Mouse (Mus musculus): Measurements from ENCODE around the gene Vmn1r30. TPM values are rescaled to one million over a fixed set of nuclear protein-coding genes. Genes with fewer than 3 reads are reported as not detected.

Gene Vmn1r30
- not detected in 2 replicates for polyA plus RNA-seq (2015; fragmentation: Nextera tagmentation; extraction: Ambion mirVana)

GRCm38 (mm10) chr6:58443285-58443684, at the start of gene Vmn1r30:
TSS of gene Vmn1r30 (minus strand) at chr6:58443385.
- H3K27ac ChIP-seq, result no peak within 1 kb of the TSS
- DNase-seq, result no peak
- H3K9ac ChIP-seq, result no peak within 1 kb of the TSS
- H3K27me3 ChIP-seq, result no peaks in the 10 kb centered on the region
- ATAC-seq (ENCODE audit: low read depth), result no peak
- H3K9me3 ChIP-seq (replicated peaks), result no peaks in the 10 kb centered on the region; the same call in 1 of the 2 replicates
- H3K36me3 ChIP-seq, result no peaks in the 10 kb centered on the region
- H3K4me3 ChIP-seq (replicated peaks), result no peak within 1 kb of the TSS
- no peak within 1 kb of the TSS for H3K4me2 ChIP-seq
- no peaks in the 10 kb centered on the region for H3K4me1 ChIP-seq (replicated peaks)

- Histone ChIP-seq H3K27ac (no peak within 1 kb of the TSS), H3K9ac (no peak within 1 kb of the TSS), H3K4me3 (replicated peaks) (no peak within 1 kb of the TSS), H3K9me3 (replicated peaks) (no peaks in the 10 kb centered on the region), H3K4me2 (no peak within 1 kb of the TSS), H3K36me3 (no peaks in the 10 kb centered on the region), H3K27me3 (no peaks in the 10 kb centered on the region), H3K4me1 (replicated peaks) (no peaks in the 10 kb centered on the region)
- ATAC-seq (ENCODE audit: low read depth) (no peak), DNase-seq (no peak)
- 44% methylated on average over 1 of the region's 1 CpGs for WGBS (ENCODE audit: insufficient replicate concordance)
Observed at GRCm38 (mm10) chr6:58475230-58475629, 32.0 kb upstream of the Vmn1r30 start, which contains the start of gene Vmn1r31. TSS of gene Vmn1r31 (minus strand) at chr6:58475330.

Other genes starting within 250 kb of the Vmn1r30 start
- gene Vmn1r27, start 224.6 kb downstream of the Vmn1r30 start, polyA plus RNA-seq (2015; fragmentation: Nextera tagmentation; extraction: Ambion mirVana), result not detected in 2 replicates
- gene Vmn1r28, start 181.3 kb downstream of the Vmn1r30 start, polyA plus RNA-seq (2015; fragmentation: Nextera tagmentation; extraction: Ambion mirVana), result not detected in 2 replicates
- not detected in 2 replicates for gene Vmn1r29, start 141.8 kb downstream of the Vmn1r30 start, polyA plus RNA-seq (2015; fragmentation: Nextera tagmentation; extraction: Ambion mirVana)
- gene Vmn1r31, start 31.9 kb upstream of the Vmn1r30 start, polyA plus RNA-seq (2015; fragmentation: Nextera tagmentation; extraction: Ambion mirVana), result not detected in 2 replicates
- gene Abcg2, start 141.1 kb upstream of the Vmn1r30 start, polyA plus RNA-seq (2015; fragmentation: Nextera tagmentation; extraction: Ambion mirVana), result 201 and 233 TPM in 2 replicates

All from liver, embryonic 13.5 days (tissue).